Mouse (Mus musculus) gastrocnemius, adult 8-10 months (tissue): Measurements from ENCODE around the gene Mid1. TPM values are rescaled to one million over a fixed set of nuclear protein-coding genes. Genes with fewer than 3 reads are reported as not detected.
A peak's percentile ranks its signal among the peaks of the same experiment; 100 is the strongest.

ENCODE experiments used
- DNase-seq, 2 experiments: peaks; one replicate each; pipeline ENCODE4 v3.0.0; 2022; ENCODE audit warnings: low spot score in 2 of 2
- total RNA-seq, 4 experiments: library from RNA; stranded (reverse); gene quantifications; 2 replicates each; pipeline ENCODE4 v1.2.4; 2022

Gene Mid1
- 1 to 10 TPM; 4.4 to 8.6 (median 5.5) TPM for total RNA-seq

DNA sequence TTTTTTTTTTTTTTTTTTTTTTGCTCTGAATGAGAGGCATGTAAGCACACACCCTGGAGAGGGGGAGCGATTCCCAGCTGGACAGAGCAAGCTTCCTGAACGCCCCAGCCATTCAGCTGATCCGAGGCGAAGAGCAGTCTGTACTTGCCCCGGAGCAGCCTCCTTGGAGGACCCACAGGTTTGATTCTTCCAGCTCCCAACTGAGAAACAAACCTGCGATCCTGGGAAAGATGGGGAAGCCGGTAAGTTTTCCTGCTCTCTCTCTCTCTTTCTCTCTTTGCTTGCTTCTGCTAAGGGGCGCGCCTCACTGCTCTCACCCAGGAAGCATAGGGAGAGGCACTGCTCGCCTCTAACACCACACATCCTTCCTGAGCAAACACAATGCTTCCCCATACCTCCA lies at the start of gene Mid1:
Gene Mid1 (plus strand): TSS at position 69 of the 400 bp plus-strand sequence.
- no peak for DNase-seq

DNA sequence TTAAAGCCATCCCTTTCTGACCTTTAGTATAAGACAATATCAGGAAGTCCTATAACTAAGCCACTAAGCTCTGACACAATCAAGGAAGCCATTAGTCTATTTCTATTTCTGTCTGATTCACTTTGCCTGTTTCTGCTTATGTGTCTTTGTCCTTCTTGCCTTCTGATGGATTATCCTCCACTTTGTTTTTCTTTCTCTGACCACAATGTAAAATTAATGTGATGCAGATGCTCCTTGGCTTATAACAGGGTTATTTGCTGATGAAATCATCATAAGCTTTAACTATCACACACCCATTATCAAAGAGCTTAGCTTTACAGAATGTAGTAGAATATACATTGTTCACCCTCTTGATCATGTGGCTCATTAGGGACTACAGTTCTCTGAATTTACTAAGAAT lies 11.9 kb upstream of the Mid1 start:
- DNase-seq, result no peak

DNA sequence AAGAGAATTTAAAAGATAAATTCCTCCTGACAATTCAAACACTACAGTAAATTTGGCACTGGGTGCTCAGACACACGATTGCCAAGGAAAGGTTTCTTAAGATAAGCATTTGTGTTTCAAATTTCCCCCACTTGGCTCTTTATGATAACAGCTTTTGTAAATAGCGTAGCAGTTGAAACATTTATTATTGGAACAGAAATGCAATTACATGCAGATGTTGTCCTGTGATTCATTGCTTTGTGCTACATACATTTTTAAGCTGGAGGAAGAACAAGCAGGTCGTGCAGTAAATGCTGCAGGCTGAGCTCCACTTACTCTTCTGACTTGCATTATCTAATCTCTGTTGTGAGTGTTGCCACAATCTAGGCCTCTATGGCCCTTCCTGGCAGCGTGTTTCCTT lies 8.7 kb upstream of the Mid1 start:
- no peak for DNase-seq

GRCm38 (mm10) chrX:169685731-169686130 lies 732 bp downstream of the Mid1 start:
- DNase-seq, result no peak

DNA sequence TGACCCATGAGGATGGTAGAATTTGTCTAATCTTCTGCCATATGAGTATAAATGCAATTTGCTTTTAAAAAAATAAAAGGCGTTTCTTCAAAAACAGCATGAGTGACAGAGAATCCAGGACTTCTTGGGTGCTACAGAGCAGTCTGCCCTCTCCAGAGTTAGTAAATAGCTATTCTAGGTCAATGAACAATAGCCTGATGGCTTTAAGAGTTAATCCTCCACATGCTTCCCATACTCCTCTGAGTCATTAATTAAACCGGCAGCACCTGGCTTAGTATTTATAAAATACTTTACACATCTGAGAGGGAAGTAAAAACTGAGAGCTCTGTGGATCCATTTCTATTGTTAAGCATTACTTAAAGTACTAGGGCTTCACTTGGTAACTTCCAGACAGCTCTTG lies 6.2 kb downstream of the Mid1 start:
- no peak for DNase-seq

- DNase-seq, result no peak
These were observed 6.7 kb downstream of the Mid1 start for GRCm38 (mm10) chrX:169691675-169692074.

DNA sequence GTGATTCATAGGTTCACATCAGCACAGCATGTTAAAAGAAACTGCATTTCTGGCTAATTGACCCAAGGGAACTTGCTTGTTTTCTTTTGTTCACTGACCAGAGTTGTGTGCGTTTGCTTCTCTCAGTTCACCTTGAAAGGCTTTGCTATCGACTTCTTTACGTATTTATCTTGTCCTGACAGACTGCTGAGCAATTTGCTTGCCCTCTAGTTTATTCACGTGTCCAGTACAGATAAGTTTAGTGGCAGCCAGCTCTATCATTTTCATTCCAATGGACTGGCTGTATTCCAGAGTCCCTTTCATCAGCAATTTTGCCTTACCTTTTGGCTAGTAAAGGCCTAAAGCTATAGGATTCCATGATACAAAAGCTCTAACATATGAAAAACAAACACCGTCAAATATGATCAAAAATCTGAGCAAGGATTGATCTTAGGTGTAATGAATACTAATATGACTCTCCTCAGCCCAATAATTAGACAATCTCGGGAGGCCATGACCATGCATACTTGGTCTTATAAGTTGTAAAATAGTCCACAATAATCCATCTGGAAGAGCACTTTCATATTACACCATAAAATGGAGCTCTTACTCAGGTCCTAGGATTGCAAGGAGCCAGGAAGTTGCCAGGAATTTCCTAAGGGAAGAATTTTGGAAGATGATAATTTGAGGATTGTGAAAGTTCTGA lies 7.4 kb downstream of the Mid1 start:
- no peak for DNase-seq

- DNase-seq, result peak in 1 of 2 experiments; percentile 5
These were observed 19.1 kb downstream of the Mid1 start for GRCm38 (mm10) chrX:169704016-169704602.

GRCm38 (mm10) chrX:169723511-169723910 lies 38.5 kb downstream of the Mid1 start:
- peak in 1 of 2 experiments; percentile 41 for DNase-seq

- DNase-seq, result no peak
These were observed 50.5 kb downstream of the Mid1 start for GRCm38 (mm10) chrX:169735387-169735969.

DNA sequence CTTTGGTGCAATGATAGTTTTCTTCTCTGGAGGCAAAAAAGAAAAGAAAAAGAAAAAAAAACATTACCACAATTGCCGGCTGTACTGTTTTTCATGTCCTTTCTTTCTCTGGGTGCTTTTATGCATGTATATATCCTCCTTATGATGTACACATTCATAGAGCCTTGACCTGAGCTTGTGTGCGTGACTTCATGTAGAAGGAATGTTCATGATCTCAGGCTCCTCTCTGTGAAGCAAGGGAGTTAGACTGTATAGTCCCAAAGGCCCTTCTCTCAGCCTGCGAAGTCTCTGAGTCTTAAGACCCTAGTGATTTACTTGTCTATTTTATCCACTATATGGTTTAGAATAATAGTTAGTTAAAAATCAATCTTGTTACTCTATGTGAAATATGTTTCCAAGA lies 73.0 kb downstream of the Mid1 start:
- no peak for DNase-seq

DNA sequence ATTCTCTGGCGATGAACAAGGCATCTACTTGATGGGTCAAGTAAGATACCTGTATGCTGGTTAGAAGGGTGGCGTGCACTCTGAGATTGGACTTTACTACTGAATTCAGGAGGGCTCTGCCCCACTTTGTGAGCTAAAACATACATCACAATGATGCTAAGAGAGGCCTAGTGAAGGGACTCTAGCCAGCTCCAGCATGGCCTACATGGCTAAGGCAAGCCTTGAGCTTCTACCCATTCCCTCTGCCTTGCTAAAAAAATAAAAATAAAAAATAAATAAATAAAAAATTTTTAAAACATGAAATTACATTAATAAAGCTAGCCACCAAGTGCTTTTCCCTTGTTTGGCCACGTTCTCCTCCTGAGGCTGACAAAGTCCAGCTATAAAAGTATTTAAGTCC lies 94.5 kb downstream of the Mid1 start, which contains the start of gene 4933400A11Rik:
Gene 4933400A11Rik (minus strand): TSS at position 101 of the 400 bp plus-strand sequence.
- no peak for DNase-seq

DNA sequence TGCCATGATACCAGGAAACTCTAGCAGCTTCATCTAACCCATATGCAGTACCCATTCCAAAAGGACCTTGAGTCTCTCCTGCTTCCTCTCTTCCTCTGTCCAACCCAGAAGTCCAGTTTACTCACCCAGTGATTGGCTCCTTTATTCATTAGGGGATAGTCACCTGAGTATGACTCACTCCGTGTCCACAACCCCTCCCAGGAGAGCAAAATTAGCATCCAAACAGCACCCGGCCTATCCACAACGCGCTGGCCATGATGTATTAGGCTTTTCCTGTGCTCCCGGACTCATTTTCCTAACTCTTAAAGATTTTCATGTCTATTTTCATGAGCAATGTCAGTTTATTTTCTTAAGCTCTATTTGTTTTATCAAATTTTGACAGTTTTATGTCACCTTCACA lies 104.7 kb downstream of the Mid1 start:
- DNase-seq, result no peak

GRCm38 (mm10) chrX:169792879-169793278 lies 107.9 kb downstream of the Mid1 start:
- DNase-seq, result no peak

DNA sequence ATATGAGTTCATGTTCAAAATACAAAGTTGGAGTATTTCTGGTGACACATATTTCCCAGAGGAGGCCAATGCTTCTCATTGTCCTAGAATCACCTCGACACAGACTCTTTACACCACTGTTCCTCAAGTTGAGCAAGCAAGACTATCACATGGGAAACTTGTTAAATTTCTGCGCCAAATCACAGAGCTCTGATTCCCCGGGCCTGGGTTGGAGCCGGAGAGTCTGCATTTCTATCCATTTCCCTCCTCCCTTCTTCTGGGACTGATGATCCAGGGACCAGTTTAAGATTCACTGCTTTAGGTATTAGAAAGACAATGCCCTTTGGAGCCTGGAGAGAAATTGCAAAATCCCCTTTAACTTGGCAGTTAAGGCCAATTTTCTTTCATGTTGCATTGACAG lies 109.4 kb downstream of the Mid1 start:
- no peak for DNase-seq

- DNase-seq, result no peak
These were observed 109.9 kb downstream of the Mid1 start for GRCm38 (mm10) chrX:169794831-169795311.

DNA sequence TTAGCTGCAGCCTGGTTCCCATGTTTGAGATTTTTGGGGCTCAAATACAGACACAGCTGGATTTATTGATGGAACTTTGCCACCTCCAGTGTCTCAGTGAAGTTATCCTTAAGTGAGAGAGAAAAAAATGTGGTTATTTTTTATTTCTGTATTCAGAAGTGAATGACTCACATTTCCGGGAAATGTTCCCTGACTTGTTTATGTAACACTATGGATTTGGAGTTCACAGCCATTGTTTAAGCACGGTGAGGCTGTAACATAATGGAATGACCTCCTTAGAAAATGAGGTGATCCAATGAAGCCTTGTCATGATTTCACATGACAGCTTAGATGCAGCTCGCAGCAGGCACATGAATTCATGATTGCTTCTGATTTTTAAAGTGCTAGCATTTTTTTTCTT lies 112.1 kb downstream of the Mid1 start:
- no peak for DNase-seq

GRCm38 (mm10) chrX:169798987-169799680 lies 114.1 kb downstream of the Mid1 start:
- DNase-seq, result no peak

DNA sequence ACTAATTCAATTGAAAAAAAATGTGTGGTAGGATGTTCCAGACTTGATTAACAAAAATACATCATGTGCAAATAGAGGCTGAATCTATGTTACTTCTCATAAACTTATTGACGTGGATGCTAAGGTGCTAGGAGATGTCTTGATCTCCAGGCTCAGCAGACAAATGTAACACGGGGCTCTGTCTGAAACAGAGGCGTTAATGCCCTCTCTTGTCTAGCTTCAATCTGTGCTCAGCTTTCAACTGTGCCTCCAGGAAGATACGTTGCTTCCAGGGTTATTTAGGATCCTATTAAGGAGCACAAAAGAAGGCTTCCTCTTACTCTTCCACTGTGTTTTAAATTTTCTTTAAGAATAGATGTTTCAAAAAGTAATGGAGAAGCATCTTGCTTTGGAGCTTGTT lies 115.2 kb downstream of the Mid1 start:
- DNase-seq, result no peak

DNA sequence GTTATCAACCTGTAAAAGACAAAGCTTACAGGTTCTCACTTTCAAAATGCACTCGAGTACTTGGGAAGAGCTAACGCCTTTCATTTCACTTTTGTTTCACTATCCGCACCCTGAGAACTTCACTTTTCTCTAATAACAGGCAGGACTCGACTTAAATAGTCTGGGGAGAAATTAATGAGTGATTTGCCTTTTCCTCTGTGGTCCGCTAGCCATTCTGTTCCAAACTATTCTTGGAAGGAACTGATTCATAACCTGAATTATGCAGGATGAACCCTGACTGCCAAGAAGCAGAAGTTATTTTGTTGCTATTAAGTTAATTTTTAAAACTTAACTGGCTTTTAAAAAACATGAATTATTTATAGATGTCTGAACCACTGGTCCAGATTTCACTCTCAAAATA lies 120.8 kb downstream of the Mid1 start:
- no peak for DNase-seq

DNA sequence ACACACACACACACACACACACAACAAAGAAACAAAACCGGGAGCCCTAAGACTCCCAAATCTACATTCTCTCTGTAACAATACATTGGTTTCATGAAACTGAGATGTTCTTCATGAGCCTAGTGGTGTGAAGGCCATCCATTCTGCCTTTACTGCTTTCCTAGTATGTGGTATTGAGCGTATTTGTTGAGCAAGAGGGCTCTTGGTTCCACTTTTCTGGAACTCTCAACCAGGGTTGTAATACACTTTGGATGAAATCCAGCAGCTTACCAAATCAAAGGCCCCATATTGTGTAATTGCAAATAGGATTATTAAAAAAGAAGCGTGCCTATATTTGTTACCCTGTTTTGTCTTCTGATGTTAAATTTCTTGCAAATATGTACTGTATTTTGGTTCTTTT lies 122.7 kb downstream of the Mid1 start:
- no peak for DNase-seq

DNA sequence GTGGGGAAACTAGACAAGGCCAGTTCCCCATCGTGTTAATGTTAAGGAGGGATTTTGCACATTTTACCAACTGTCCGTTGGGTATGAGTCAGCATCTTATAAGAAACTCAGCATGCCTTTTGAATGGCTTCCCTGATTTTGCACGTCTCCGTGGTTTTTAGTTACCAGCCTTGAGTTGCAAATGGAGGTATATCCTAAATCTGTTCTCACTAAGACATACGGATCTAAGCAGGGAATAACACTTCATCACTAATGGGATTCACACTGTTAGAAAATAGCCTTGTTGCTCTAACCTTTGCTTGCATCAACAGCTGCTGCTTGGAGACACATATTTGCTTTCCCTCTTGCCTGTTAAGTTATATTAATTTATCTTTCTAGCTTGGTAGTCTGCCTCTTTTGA lies 126.3 kb downstream of the Mid1 start:
- DNase-seq, result no peak
